Mouse (Mus musculus) embryonic fibroblast, embryonic 13.5 days (primary cell): ENCODE measurements at regions not wholly inside any gene's neighbourhood (a gene's known extent, or its start where the extent isn't known, plus 50 kb on each side); places are given as distances from the start of the nearest gene placed in this dataset.

Source experiments
- H3K27ac ChIP-seq: 2 replicates; pipeline ENCODE4 v1.5.1; 2012; ENCODE audit warnings: low read length, control low read depth, inconsistent platforms; ENCODE audit not compliant: insufficient read depth
- H3K4me1 ChIP-seq: 2 replicates; pipeline ENCODE4 v1.6.1; 2011; ENCODE audit warnings: low read length; ENCODE audit not compliant: control insufficient read depth, insufficient read depth
- H3K4me3 ChIP-seq: 2 replicates; pipeline ENCODE4 v1.5.1; 2011; ENCODE audit warnings: mild to moderate bottlenecking, control low read depth, low read length; ENCODE audit not compliant: insufficient read depth
- CTCF ChIP-seq: IDR thresholded peaks from 2 replicates; pipeline ENCODE4 v1.5.1; 2011; ENCODE audit warnings: mild to moderate bottlenecking, control low read depth, low read length, moderate library complexity, borderline replicate concordance; ENCODE audit not compliant: insufficient read depth
- POLR2A ChIP-seq: IDR thresholded peaks from 2 replicates; pipeline ENCODE4 v1.6.1; 2011; ENCODE audit warnings: low read depth, mild to moderate bottlenecking, control low read depth, low read length, moderate library complexity

DNA sequence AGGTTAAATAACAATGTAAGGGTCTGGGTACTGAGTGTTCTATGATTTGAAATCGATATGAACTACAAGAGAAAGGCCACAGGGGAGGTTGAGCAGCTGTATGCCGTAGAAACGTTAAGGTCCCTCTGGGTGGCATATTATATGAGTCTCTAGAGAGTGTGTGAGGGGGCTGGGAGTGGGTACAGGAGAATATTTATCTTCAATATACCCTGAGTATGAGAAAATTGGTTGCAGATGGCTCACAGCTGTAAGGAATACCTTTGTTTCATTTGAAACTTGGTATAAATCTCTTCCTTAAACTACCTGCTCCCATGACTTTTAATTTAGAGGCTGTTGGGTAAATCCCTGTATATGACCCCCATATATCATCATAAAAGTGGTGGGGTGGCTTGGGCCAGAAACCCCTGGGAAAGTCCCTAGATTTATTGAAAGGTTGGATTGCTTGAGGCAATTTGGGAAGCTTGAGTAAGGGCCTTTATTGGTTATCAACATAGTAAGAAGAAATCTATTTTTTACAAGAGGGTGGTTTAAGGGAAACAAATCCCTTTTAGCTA is 128.7 kb upstream of the Prkg2 start:
- Histone ChIP-seq H3K27ac (no peak overlapping the region), H3K4me3 (no peak overlapping the region), H3K4me1 (no peaks in the 10 kb centered on the region)
- TF ChIP-seq CTCF: no peak
- no peak for TF ChIP-seq POLR2A

- Histone ChIP-seq H3K4me1 (no peaks in the 10 kb centered on the region), H3K27ac (no peak overlapping the region), H3K4me3 (no peak overlapping the region)
- TF ChIP-seq CTCF (peak; percentile 50; the same call in 1 of the 2 replicates), POLR2A (no peak)
Observed at GRCm38 (mm10) chr5:99157973-99158372, 120.8 kb upstream of the Prkg2 start.

- Histone ChIP-seq H3K27ac (no peak overlapping the region), H3K4me3 (no peak overlapping the region), H3K4me1 (no peaks in the 10 kb centered on the region)
- TF ChIP-seq POLR2A: no peak
- TF ChIP-seq CTCF: no peak
Observed at GRCm38 (mm10) chr5:99153269-99153850, 116.2 kb upstream of the Prkg2 start.

DNA sequence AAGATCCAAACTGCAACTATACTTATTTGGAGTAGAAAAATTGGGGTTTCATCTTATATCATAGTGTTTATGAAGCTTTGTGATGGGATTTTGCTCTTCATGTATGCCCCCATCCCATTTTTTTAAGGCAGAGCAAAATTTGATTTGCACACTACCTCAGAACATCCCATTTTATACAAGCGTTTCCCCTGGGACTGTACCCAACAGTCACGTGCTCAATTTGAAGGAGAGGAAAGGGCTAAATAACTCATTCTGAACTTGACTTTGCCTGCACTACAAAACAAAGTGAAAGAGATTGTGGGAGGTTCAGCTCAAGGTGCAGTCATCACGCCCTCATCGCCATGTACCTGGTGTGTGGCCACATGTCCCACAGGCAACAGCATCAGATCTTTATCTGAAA is 115.1 kb upstream of the Prkg2 start:
- Histone ChIP-seq H3K4me3 (no peak overlapping the region), H3K27ac (no peak overlapping the region), H3K4me1 (no peaks in the 10 kb centered on the region)
- TF ChIP-seq POLR2A: no peak
- no peak for TF ChIP-seq CTCF

DNA sequence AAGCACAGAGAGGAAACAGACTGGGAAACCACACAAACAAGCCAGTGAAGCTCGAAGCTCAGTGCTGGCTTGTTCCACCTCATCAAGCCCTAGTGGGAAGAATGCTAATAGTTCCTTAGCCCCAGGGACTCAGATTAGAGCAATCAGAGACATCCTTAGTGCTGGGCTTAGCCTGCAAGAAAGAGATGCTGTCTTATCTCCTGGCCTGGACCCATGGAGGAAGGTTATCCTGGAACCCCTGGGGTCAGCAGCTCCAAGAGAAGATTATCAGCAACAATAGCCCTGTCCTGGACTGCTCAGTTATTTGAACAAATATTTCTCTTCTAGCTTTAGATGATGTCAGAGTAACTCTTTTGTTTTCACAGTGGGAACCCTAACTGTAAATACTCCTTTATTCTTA is 112.8 kb upstream of the Prkg2 start:
- TF ChIP-seq POLR2A: no peak
- no peak for TF ChIP-seq CTCF
- Histone ChIP-seq H3K27ac (no peak overlapping the region), H3K4me1 (no peaks in the 10 kb centered on the region), H3K4me3 (no peak overlapping the region)

- TF ChIP-seq CTCF (no peak), POLR2A (no peak)
- Histone ChIP-seq H3K4me3 (no peak overlapping the region), H3K4me1 (no peaks in the 10 kb centered on the region), H3K27ac (no peak overlapping the region)
Observed at GRCm38 (mm10) chr5:99132670-99133069, 95.5 kb upstream of the Prkg2 start.

DNA sequence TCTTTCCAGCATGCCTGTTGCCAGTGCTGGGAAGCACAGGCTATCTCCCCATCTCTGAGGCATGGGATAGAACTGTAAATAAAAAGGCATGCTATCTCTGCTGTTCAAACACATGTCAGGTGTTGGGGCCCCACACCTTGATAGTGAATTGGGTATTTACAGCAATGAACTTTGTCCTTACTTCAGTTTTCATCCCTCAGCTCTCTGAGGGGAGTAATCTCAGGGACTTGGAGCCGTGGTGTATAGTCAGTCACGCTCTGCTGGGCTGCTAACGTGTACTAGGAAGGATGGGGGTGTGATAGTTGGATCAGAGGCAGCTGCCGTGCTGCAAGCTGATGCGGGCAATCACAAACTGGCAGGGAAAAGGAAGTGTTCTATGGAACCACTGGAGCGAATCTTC is 91.5 kb upstream of the Prkg2 start:
- no peak for TF ChIP-seq CTCF
- Histone ChIP-seq H3K27ac (no peak overlapping the region), H3K4me3 (no peak overlapping the region), H3K4me1 (no peaks in the 10 kb centered on the region)

- H3K4me1 ChIP-seq: no peaks in the 10 kb centered on the region
- TF ChIP-seq POLR2A (no peak), CTCF (no peak)
Observed at GRCm38 (mm10) chr5:99125418-99125817, 88.3 kb upstream of the Prkg2 start.

DNA sequence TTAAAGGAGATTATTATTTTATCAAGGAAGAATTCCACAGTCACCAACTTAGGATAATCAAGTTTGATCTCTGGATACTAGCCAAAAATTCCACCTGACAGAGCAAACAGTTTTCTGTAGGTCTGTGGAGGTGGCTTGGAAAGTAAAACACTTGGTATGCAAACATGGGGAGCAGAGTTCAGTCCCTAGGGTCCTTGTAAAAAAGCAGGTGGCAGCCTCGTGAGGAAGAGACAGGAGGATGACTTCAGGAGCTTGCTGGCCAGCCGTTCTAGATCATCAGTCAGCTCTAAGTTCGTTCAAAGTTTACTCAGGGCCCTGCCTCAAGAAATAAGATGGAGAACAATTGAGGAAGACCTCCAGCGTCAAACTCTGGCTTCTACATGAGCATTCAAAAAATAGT is 74.6 kb upstream of the Prkg2 start:
- TF ChIP-seq POLR2A (no peak), CTCF (no peak)
- Histone ChIP-seq H3K27ac (no peak overlapping the region), H3K4me1 (no peaks in the 10 kb centered on the region), H3K4me3 (no peak overlapping the region)

More at GRCm38 (mm10) chr5:99125418-99125817, 88.3 kb upstream of the Prkg2 start:
- Histone ChIP-seq H3K4me3 (no peak overlapping the region), H3K27ac (no peak overlapping the region)

- H3K27ac ChIP-seq: no peak overlapping the region
- no peak overlapping the region for H3K4me3 ChIP-seq
- TF ChIP-seq CTCF (no peak), POLR2A (no peak)
- no peaks in the 10 kb centered on the region for H3K4me1 ChIP-seq
Observed at GRCm38 (mm10) chr5:99111235-99111634, 74.1 kb upstream of the Prkg2 start.
